Mouse (Mus musculus) G1E (cell line): ENCODE results near the gene Hoxb7. TPM values are rescaled to one million over a fixed set of nuclear protein-coding genes. Genes with fewer than 3 reads are reported as not detected.

Source experiments
- ATAC-seq: 2 replicates; pipeline ENCODE4 v1.8.0; 2016; ENCODE audit warnings: mild to moderate bottlenecking; ENCODE audit not compliant: insufficient number of reproducible peaks, poor library complexity, low FRiP score, severe bottlenecking; ENCODE audit errors: extremely low read depth
- DNase-seq: peaks from one replicate; pipeline ENCODE4 v3.0.0; 2012; ENCODE audit warnings: low spot score
- H3K27me3 ChIP-seq: 2 replicates; pipeline ENCODE4 v1.6.1; 2012; ENCODE audit warnings: mild to moderate bottlenecking, low read length, inconsistent platforms; ENCODE audit not compliant: insufficient read depth
- H3K36me3 ChIP-seq: replicated peaks from 2 replicates; pipeline ENCODE3; 2012; ENCODE audit warnings: mild to moderate bottlenecking, inconsistent platforms
- H3K4me1 ChIP-seq: 2 replicates; pipeline ENCODE4 v1.6.1; 2012; ENCODE audit warnings: low read depth, low read length, inconsistent platforms, mixed read lengths; ENCODE audit not compliant: insufficient read depth
- H3K4me3 ChIP-seq: 2 replicates; pipeline ENCODE4 v1.5.1; 2012; ENCODE audit warnings: low read depth, mild to moderate bottlenecking, inconsistent platforms, low read length, moderate library complexity, mixed read lengths
- H3K9me3 ChIP-seq: replicated peaks from 2 replicates; pipeline ENCODE4 v1.6.1; 2012; ENCODE audit warnings: inconsistent platforms
- CTCF ChIP-seq: IDR thresholded peaks from 2 replicates; pipeline ENCODE4 v1.5.1; 2012; ENCODE audit warnings: low read depth, low read length, inconsistent platforms, mixed read lengths
- GATA1 ChIP-seq: IDR thresholded peaks from 2 replicates; pipeline ENCODE4 v1.6.1; 2012; ENCODE audit warnings: borderline replicate concordance, low read length, inconsistent platforms, mixed read lengths
- GATA2 ChIP-seq: IDR thresholded peaks from 2 replicates; pipeline ENCODE4 v1.6.1; 2012; ENCODE audit warnings: low read depth, low read length, inconsistent platforms, borderline replicate concordance
- POLR2AphosphoS5 ChIP-seq: IDR thresholded peaks from 2 replicates; pipeline ENCODE4 v1.6.1; 2012; ENCODE audit warnings: low read depth, low read length, inconsistent platforms; ENCODE audit not compliant: insufficient replicate concordance
- TAL1 ChIP-seq: conservative IDR thresholded peaks from 2 replicates; pipeline ENCODE4 v1.6.1; 2012; ENCODE audit warnings: low read depth, low read length, inconsistent platforms, mixed read lengths
- polyA plus RNA-seq: library from polyadenylated mRNA; stranded (reverse); fragments of >175 nt; gene quantifications from 2 replicates; pipeline ENCODE4 v1.2.3, GENCODE M21; 2012
- total RNA-seq, 2 experiments: library from RNA; stranded (forward) in 1 of 2; stranded (reverse) in 1 of 2; fragments of 200-1000 nt in 1 of 2; fragments of >200 nt in 1 of 2; fragmentation: Nextera tagmentation in 1 of 2; gene quantifications; 2 replicates each; pipeline ENCODE4 v1.2.3; 2014 to 2017

Hoxb7 gene
- total and polyA plus RNA-seq, 3 experiments: not detected

DNA sequence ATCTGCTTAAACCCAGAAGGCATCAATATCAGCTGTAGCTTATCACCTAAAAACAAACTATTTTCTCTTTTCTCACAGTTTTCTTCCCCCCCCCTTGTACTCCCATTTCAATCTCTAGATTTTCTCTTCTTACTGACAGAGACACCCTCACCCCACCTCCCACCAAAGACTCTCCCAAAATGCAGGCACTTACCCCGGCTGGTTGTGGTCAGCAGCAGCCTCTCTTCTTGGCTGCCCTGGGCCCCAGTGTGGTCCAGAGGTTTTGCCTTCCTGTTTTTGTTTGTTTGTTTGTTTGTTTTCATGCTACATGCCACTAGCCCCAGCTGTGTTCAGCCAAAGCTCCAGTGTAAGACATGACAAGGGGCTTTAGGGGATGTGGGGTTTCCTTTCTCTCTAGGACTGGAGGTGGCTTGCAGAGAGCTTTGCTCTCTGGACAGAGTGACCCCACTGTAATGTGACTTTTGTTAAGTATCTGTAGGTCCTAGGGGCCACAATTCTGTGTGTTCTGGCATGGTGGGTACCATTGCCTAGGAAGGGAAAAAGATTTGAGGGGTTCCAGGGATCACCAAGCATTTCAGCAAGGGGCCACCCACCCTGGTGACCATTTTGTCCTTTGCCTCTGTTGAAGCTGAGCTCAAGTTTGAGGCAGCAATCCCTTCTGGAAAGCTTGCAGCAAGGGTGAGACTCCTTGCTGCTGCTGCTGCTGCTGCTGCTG, 18.2 kb upstream of the Hoxb7 start:
- peaks cover 57% of the 10 kb centered on the region for H3K27me3 ChIP-seq
- no peak for ATAC-seq

DNA sequence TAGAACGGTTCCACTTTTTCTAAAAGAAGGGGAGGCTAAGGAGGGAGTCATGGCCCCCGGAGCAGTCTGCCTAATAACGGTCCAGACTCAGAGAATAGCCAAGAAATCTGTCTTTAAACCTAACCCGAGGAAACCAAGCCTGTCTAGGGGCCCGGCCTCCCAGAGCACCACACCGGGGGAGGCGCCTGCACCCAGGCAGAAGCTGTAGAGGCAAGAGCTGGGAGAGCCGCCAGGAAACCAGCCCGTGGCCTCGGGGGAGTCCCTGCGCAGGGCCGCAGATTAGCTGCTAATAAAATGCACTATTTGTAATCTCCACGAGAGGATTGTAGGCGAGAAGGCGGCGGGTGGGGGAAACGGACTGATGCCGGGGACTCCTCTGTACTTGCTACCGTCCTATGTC, 16.6 kb upstream of the Hoxb7 start:
- H3K36me3 ChIP-seq: no peaks in the 10 kb centered on the region
- H3K27me3 ChIP-seq: peaks cover 46% of the 10 kb centered on the region
- H3K4me1 ChIP-seq: no peaks in the 10 kb centered on the region
- no peak overlapping the region for H3K4me3 ChIP-seq
- no peak for TF ChIP-seq GATA2
- no peak for TF ChIP-seq GATA1
- TF ChIP-seq CTCF: no peak
- no peak for TF ChIP-seq POLR2AphosphoS5
- no peak for TF ChIP-seq TAL1
- ATAC-seq: no peak
- no peak for DNase-seq
- H3K9me3 ChIP-seq: 0 out of 2 replicates have a peak, but pooled peaks cover 2% of the 10 kb centered on the region

More for the DNA sequence above, 18.2 kb upstream of the Hoxb7 start:
- no peak for DNase-seq
- no peaks in the 10 kb centered on the region for H3K36me3 ChIP-seq
- no peak overlapping the region for H3K4me3 ChIP-seq
- H3K9me3 ChIP-seq: 0 out of 2 replicates have a peak, but pooled peaks cover 2% of the 10 kb centered on the region
- TF ChIP-seq GATA2: no peak
- TF ChIP-seq TAL1: no peak
- no peak for TF ChIP-seq POLR2AphosphoS5
- TF ChIP-seq GATA1: no peak
- TF ChIP-seq CTCF: no peak
- no peaks in the 10 kb centered on the region for H3K4me1 ChIP-seq

GRCm38 (mm10) chr11:96270996-96271540, 15.4 kb upstream of the Hoxb7 start, which contains the start of gene Hoxb9:
Gene Hoxb9, plus strand, starts transcription at chr11:96271457.
- ATAC-seq (no peak), DNase-seq (no peak)
- 0 out of 2 replicates have a peak, but pooled peaks cover 2% of the 10 kb centered on the region for H3K9me3 ChIP-seq
- TF ChIP-seq POLR2AphosphoS5 (no peak), CTCF (no peak), GATA1 (no peak), TAL1 (no peak), GATA2 (no peak)
- no peaks in the 10 kb centered on the region for H3K4me1 ChIP-seq
- no peaks in the 10 kb centered on the region for H3K36me3 ChIP-seq
- peaks cover 41% of the 10 kb centered on the region for H3K27me3 ChIP-seq
- H3K4me3 ChIP-seq: no peak within 1 kb of the TSS

DNA sequence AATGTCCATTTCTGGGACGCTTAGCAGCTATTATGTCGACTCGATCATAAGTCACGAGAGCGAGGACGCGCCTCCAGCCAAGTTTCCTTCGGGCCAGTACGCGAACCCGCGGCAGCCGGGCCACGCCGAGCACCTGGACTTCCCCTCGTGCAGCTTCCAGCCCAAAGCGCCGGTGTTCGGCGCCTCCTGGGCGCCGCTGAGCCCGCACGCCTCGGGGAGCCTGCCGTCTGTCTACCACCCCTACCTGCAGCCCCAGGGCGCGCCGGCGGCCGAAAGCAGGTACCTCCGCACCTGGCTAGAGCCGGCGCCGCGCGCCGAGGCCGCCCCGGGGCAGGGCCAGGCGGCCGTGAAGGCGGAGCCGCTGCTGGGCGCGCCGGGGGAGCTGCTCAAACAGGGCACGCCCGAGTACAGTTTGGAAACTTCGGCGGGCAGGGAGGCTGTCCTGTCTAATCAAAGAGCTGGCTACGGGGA, 14.8 kb upstream of the Hoxb7 start:
- Histone ChIP-seq H3K27me3 (peaks cover 41% of the 10 kb centered on the region), H3K9me3 (0 out of 2 replicates have a peak, but pooled peaks cover 2% of the 10 kb centered on the region), H3K36me3 (no peaks in the 10 kb centered on the region), H3K4me3 (no peak overlapping the region), H3K4me1 (no peaks in the 10 kb centered on the region)
- no peak for TF ChIP-seq CTCF
- no peak for TF ChIP-seq TAL1
- no peak for TF ChIP-seq GATA1
- no peak for TF ChIP-seq POLR2AphosphoS5
- no peak for TF ChIP-seq GATA2
- ATAC-seq (no peak), DNase-seq (no peak)

- H3K9me3 ChIP-seq: 0 out of 2 replicates have a peak, but pooled peaks cover 2% of the 10 kb centered on the region
- no peak for TF ChIP-seq POLR2AphosphoS5
- no peak for TF ChIP-seq TAL1
- no peak for TF ChIP-seq GATA1
- TF ChIP-seq CTCF: no peak
- no peak overlapping the region for H3K4me3 ChIP-seq
- peaks cover 46% of the 10 kb centered on the region for H3K27me3 ChIP-seq
- H3K4me1 ChIP-seq: no peaks in the 10 kb centered on the region
- H3K36me3 ChIP-seq: no peaks in the 10 kb centered on the region
- no peak for ATAC-seq
- no peak for DNase-seq
Observed at GRCm38 (mm10) chr11:96272024-96272921, 14.2 kb upstream of the Hoxb7 start.

GRCm38 (mm10) chr11:96274428-96274827, 12.0 kb upstream of the Hoxb7 start:
- Histone ChIP-seq H3K9me3 (0 out of 2 replicates have a peak, but pooled peaks cover 2% of the 10 kb centered on the region), H3K36me3 (no peaks in the 10 kb centered on the region), H3K4me3 (no peak overlapping the region), H3K4me1 (no peaks in the 10 kb centered on the region), H3K27me3 (peaks cover 58% of the 10 kb centered on the region)
- ATAC-seq (no peak), DNase-seq (no peak)
- TF ChIP-seq POLR2AphosphoS5 (no peak), GATA2 (no peak), CTCF (no peak)
